Mouse (Mus musculus) left cerebral cortex, postnatal 25 days (tissue): Measurements from ENCODE around the gene Ccdc113. TPM values are rescaled to one million over a fixed set of nuclear protein-coding genes. Genes with fewer than 3 reads are reported as not detected.

ENCODE experiments used
- DNase-seq, 2 experiments: peaks; one replicate each; pipeline ENCODE4 v3.0.0; 2022; ENCODE audit warnings: low spot score in 2 of 2, mixed read lengths in 1 of 2
- intact Hi-C: fragments of 180-260 bp; cut with DNase I; formaldehyde crosslinking; loops from one replicate; pipeline ENCODE4 v1.15.1; 2025
- total RNA-seq, 2 experiments: library from RNA; stranded (reverse); gene quantifications; 2 replicates each; pipeline ENCODE4 v1.2.3; 2021

Gene Ccdc113
- total RNA-seq, 2 experiments from 2014 or later: 2.0 to 2.2 TPM

- DNase-seq: no peak
- intact Hi-C loops: no loop called here
Measured at GRCm38 (mm10) chr8:95528750-95529310, 5.1 kb upstream of the Ccdc113 start.

GRCm38 (mm10) chr8:95532206-95532605 is 1.7 kb upstream of the Ccdc113 start:
- intact Hi-C loops: no loop called here
- no peak for DNase-seq

GRCm38 (mm10) chr8:95539487-95539886 is 5.6 kb downstream of the Ccdc113 start:
- peak in 1 of 2 experiments; percentile 64 for DNase-seq
- intact Hi-C loops: loop anchor here (1.0 kb wide), 1 partner anchor 52 kb away; no protein-coding TSS in a partner anchor

- intact Hi-C loops: no loop called here
- DNase-seq: no peak
Measured at GRCm38 (mm10) chr8:95542191-95542590, 8.3 kb downstream of the Ccdc113 start.

DNA sequence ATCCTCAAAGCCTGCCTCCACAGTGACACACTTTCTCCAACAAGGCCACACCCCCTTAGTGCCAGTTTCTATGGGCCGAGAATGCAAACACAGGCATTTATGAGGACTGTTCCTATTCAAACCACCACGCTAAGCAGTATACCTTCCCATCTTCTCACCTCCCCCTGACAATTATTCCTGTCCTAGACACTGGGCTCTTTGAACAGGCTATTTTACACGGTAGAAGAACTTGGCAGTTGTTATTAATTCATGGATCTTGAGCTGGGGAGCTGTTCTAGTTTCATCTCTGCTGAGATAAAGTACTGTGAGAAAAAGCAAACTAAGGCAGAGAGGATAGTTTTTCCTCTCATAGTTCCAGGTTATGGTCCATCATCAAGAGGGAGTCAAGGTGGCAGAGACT is 9.2 kb downstream of the Ccdc113 start:
- intact Hi-C loops: no loop called here
- peak in 1 of 2 experiments; percentile 58 for DNase-seq

DNA sequence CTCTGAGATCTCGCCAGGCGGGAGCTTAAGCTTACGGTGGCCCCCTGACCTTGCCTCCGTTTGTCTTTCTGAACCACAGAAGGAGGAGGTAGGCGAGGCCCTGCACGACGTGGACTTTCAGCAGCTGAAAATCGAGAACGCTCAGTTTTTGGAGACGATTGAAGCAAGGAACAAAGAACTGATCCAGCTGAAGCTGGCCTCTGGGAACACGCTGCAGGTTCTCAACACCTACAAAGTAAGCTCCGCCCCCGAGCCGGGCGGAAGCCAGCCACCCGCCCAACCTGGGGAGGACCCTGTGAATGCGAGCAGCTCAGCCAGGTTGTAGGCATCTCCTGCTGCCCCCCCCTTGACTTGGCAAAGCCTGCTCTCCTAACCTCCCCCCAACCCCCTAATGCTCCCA is 11.9 kb downstream of the Ccdc113 start:
- DNase-seq: no peak
- intact Hi-C loops: loop anchor here (2.0 kb wide), 1 partner anchor 41 kb away; no protein-coding TSS in a partner anchor

- DNase-seq: no peak
- intact Hi-C loops: no loop called here
Measured at GRCm38 (mm10) chr8:95546986-95547385, 13.1 kb downstream of the Ccdc113 start.

DNA sequence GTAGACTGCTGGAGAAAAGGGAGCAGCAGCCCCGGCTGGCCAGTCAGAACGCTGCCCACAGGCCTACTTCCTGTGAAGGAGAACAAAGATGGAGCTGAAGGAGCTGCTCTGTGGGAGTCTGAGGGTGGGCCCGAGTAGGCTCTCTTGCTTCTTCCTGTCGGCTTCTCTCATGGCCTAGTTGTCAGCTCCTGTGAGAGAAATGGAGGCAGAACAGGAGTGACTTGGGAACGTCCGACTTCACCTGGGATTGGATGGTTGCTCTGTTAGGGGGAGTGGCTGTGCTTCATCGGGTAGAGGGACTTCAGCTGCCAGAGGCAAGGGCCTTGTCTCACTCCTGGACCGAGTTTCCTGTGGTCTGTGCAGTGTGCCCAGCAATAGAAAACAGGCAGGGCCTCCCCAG is 14.0 kb downstream of the Ccdc113 start:
- no peak for DNase-seq
- intact Hi-C loops: no loop called here

- DNase-seq: peak; percentile 22
- intact Hi-C loops: no loop called here
Measured at GRCm38 (mm10) chr8:95549871-95550829, 16.3 kb downstream of the Ccdc113 start.

GRCm38 (mm10) chr8:95551577-95551976 is 17.7 kb downstream of the Ccdc113 start:
- intact Hi-C loops: no loop called here
- no peak for DNase-seq

DNA sequence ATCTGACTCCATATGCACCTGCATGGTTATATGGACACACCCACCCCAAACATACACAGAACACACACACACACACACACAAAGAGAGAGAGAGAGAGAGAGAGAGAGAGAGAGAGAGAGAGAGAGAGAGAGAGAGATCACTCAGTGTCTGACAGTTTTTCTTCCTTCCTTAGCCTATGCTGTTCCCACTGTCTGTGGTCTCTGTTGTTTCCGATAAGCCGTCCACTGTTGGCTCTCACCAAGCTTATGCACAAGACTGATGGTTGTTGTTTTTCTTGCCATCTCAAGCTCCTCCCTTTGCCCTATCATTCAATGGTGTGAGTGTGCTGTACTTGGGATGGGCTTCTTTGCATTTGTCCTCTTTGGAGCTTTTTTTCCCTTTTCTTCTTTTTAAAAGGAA is 22.1 kb downstream of the Ccdc113 start:
- no peak for DNase-seq
- intact Hi-C loops: no loop called here

GRCm38 (mm10) chr8:95566217-95566616 is 32.3 kb downstream of the Ccdc113 start:
- intact Hi-C loops: no loop called here

GRCm38 (mm10) chr8:95566809-95567208 is 32.9 kb downstream of the Ccdc113 start:
- intact Hi-C loops: no loop called here
- DNase-seq: peak in 1 of 2 experiments; percentile 40

More at GRCm38 (mm10) chr8:95566217-95566616, 32.3 kb downstream of the Ccdc113 start:
- no peak for DNase-seq

DNA sequence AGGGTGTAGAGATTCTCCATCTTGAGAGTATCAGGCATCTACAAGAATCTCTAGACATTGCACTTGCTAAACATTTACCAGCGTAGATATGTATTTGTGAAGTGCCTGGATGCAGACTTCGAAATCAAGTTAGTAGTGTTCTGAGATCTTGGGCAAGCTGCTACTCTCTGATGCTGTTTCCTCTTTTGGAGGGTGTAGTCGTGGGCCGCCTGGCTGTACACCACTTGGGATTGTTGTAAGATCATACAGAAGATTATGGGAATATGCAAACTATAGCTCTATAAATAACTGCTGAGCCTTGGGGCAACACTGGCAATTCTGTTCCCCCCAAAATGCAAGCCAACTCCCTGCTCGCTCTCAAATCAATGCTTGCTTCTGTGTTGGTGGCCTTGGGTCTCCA is 39.3 kb downstream of the Ccdc113 start:
- intact Hi-C loops: no loop called here
- peak in 1 of 2 experiments; percentile 59 for DNase-seq

- peak in 1 of 2 experiments; percentile 24 for DNase-seq
- intact Hi-C loops: no loop called here
Measured at GRCm38 (mm10) chr8:95576240-95576639, 42.4 kb downstream of the Ccdc113 start, which contains the start of gene Prss54. Prss54 (minus strand) TSS chr8:95576340.

- peak in 1 of 2 experiments; percentile 86 for DNase-seq
- intact Hi-C loops: loop anchor here (2.0 to 5.0 kb wide), 2 partner anchors 43 to 80 kb away; no protein-coding TSS in a partner anchor
Measured at GRCm38 (mm10) chr8:95587339-95587738, 53.5 kb downstream of the Ccdc113 start.

- no peak for DNase-seq
- intact Hi-C loops: loop anchor here (5.0 kb wide), 1 partner anchor 82 kb away; no protein-coding TSS in a partner anchor
Measured at GRCm38 (mm10) chr8:95589282-95589681, 55.4 kb downstream of the Ccdc113 start.

DNA sequence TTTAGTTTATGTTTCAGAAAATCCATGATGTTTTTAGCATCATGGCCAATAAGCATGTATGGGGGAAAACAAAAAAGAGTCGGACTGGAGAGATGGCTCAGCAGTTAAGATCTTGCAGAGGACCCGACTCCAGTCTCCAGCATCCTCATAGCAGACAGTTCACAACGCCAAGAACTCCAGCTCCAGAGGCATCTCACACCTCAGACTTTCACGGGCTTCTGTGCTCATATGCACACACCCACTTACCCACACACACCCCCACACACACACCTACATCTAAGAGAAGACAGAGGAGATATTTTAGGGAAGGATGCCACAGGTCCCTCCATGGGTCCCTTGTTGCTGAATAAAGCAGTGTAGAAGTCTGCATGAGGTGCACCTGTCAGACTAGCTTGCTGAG is 56.7 kb downstream of the Ccdc113 start:
- intact Hi-C loops: loop anchor here (10.0 kb wide), 1 partner anchor 244 kb away; no protein-coding TSS in a partner anchor
- DNase-seq: peak in 1 of 2 experiments; percentile 68

- intact Hi-C loops: loop anchor here (10.0 kb wide), 1 partner anchor 243 kb away; no protein-coding TSS in a partner anchor
- DNase-seq: no peak
Measured at GRCm38 (mm10) chr8:95592131-95592780, 58.4 kb downstream of the Ccdc113 start.
